Mouse (Mus musculus) lung, embryonic 14.5 days (tissue): ENCODE results near the gene Maml1. TPM values are rescaled to one million over a fixed set of nuclear protein-coding genes. Genes with fewer than 3 reads are reported as not detected.

Experiments
- ATAC-seq: fragments of 200-750 bp; cut with Nextera tagmentation; 2 replicates; pipeline ENCODE4 v1.8.0; 2017; ENCODE audit warnings: mild to moderate bottlenecking, moderate TSS enrichment, moderate library complexity; ENCODE audit not compliant: insufficient read depth
- DNase-seq: peaks from one replicate; pipeline ENCODE4 v3.0.0-alpha.2; 2015
- H3K27ac ChIP-seq: fragments of 300-500 bp; sonication (generic); 2 replicates; pipeline ENCODE4 v1.5.1; 2014; ENCODE audit warnings: low read depth, mild to moderate bottlenecking, moderate library complexity
- H3K27me3 ChIP-seq: fragments of 300-500 bp; sonication (generic); 2 replicates; pipeline ENCODE4 v1.6.1; 2014; ENCODE audit warnings: low read length, control low read depth; ENCODE audit not compliant: insufficient read depth
- H3K36me3 ChIP-seq: fragments of 300-500 bp; sonication (generic); 2 replicates; pipeline ENCODE4 v1.6.1; 2014; ENCODE audit warnings: control low read depth; ENCODE audit not compliant: insufficient read depth
- H3K4me1 ChIP-seq: fragments of 300-500 bp; sonication (generic); 2 replicates; pipeline ENCODE4 v1.6.1; 2014; ENCODE audit warnings: antibody characterized with exemption, control low read depth; ENCODE audit not compliant: insufficient read depth
- H3K4me2 ChIP-seq: fragments of 300-500 bp; sonication (generic); 2 replicates; pipeline ENCODE4 v1.6.1; 2014; ENCODE audit warnings: mild to moderate bottlenecking
- H3K4me3 ChIP-seq: fragments of 300-500 bp; sonication (generic); 2 replicates; pipeline ENCODE4 v1.5.1; 2014; ENCODE audit warnings: low read depth, low read length
- H3K9ac ChIP-seq: fragments of 300-500 bp; sonication (generic); 2 replicates; pipeline ENCODE4 v1.6.1; 2014
- H3K9me3 ChIP-seq: fragments of 300-500 bp; sonication (generic); 2 replicates; pipeline ENCODE4 v1.6.1; 2016; ENCODE audit warnings: low read depth, low read length, control low read depth
- CTCF ChIP-seq: IDR thresholded peaks from 2 replicates; pipeline ENCODE4 v1.5.1; 2016; ENCODE audit warnings: antibody characterized with exemption, low read depth
- WGBS: fragments of 180-500 bp; shearing (Covaris S2); extraction: QIAGEN DNeasy Blood & Tissue Kit; methylation state at CpG from one replicate; pipeline ENCODE4 v1.1.7; 2014; 5-methylcytosine and 5-hydroxymethylcytosine counted together
- microRNA-seq: library from miRNA; unstranded; fragments of <30 nt; microRNA quantifications from one replicate; pipeline ENCODE4, GENCODE M21; 2016; ENCODE audit warnings: borderline number of aligned reads
- polyA plus RNA-seq: library from polyadenylated mRNA; unstranded; fragments of >200 nt; fragmentation: Nextera tagmentation; extraction: Ambion mirVana; gene quantifications from 2 replicates; pipeline ENCODE4 v1.2.1, GENCODE M21; 2014

Maml1 gene
- polyA plus RNA-seq, 1 experiment from 2014 or later, result 11.1 TPM

- ATAC-seq (no peak), DNase-seq (no peak)
- WGBS, result 91% methylated on average over 3 of the region's 3 CpGs
- H3K4me2 ChIP-seq, result peak overlapping the region; percentile 79
- H3K27me3 ChIP-seq, result no peaks in the 10 kb centered on the region
- peak overlapping the region; percentile 94 for H3K9ac ChIP-seq
- no peak for TF ChIP-seq CTCF
- peak overlapping the region; percentile 96 for H3K4me3 ChIP-seq
- H3K36me3 ChIP-seq, result peaks cover 14% of the 10 kb centered on the region
- peaks cover 24% of the 10 kb centered on the region for H3K4me1 ChIP-seq
- H3K9me3 ChIP-seq, result no peaks in the 10 kb centered on the region
- no peak overlapping the region for H3K27ac ChIP-seq
These were observed 80.6 kb downstream of the Maml1 start for GRCm38 (mm10) chr11:50211322-50212059.

- peak; percentile 91 for DNase-seq
- H3K9ac ChIP-seq, result peak within 1 kb of the TSS; percentile 94
- no peaks in the 10 kb centered on the region for H3K9me3 ChIP-seq
- peaks cover 23% of the 10 kb centered on the region for H3K36me3 ChIP-seq
- no peak for TF ChIP-seq CTCF
- ATAC-seq, result peak; percentile 81
- H3K4me2 ChIP-seq, result peak within 1 kb of the TSS; percentile 79
- peaks cover 17% of the 10 kb centered on the region for H3K4me1 ChIP-seq
- H3K4me3 ChIP-seq, result peak within 1 kb of the TSS; percentile 96
- under 1% methylated on average over 48 of the region's 48 CpGs for WGBS
- H3K27ac ChIP-seq, result peak within 1 kb of the TSS; percentile 98
- H3K27me3 ChIP-seq, result no peaks in the 10 kb centered on the region
These were observed 81.5 kb downstream of the Maml1 start, which contains the start of the genes Sqstm1 and Mgat4b for GRCm38 (mm10) chr11:50210505-50211151. Gene Sqstm1 (minus strand): TSS chr11:50210827. Gene Mgat4b (plus strand): TSS chr11:50210890.

GRCm38 (mm10) chr11:50210101-50210504, 82.0 kb downstream of the Maml1 start:
- no peaks in the 10 kb centered on the region for H3K27me3 ChIP-seq
- ATAC-seq, result peak; percentile 95
- peak overlapping the region; percentile 94 for H3K9ac ChIP-seq
- peaks cover 28% of the 10 kb centered on the region for H3K36me3 ChIP-seq
- H3K4me3 ChIP-seq, result peak overlapping the region; percentile 96
- peak; percentile 91 for DNase-seq
- 2% methylated on average over 24 of the region's 24 CpGs for WGBS
- peak overlapping the region; percentile 79 for H3K4me2 ChIP-seq
- no peaks in the 10 kb centered on the region for H3K9me3 ChIP-seq
- TF ChIP-seq CTCF, result no peak
- peak overlapping the region; percentile 98 for H3K27ac ChIP-seq
- 0 out of 2 replicates have a peak, but pooled peaks cover 12% of the 10 kb centered on the region for H3K4me1 ChIP-seq

- Histone ChIP-seq H3K4me2 (no peak overlapping the region), H3K27me3 (no peaks in the 10 kb centered on the region), H3K9me3 (no peaks in the 10 kb centered on the region), H3K9ac (no peak overlapping the region), H3K36me3 (peaks cover 49% of the 10 kb centered on the region), H3K4me1 (0 out of 2 replicates have a peak, but pooled peaks cover 9% of the 10 kb centered on the region), H3K27ac (no peak overlapping the region), H3K4me3 (no peak overlapping the region)
- 95% methylated on average over 5 of the region's 5 CpGs for WGBS
- no peak for TF ChIP-seq CTCF
- ATAC-seq, result no peak
- DNase-seq, result no peak
These were observed 84.1 kb downstream of the Maml1 start for GRCm38 (mm10) chr11:50208039-50208438.

GRCm38 (mm10) chr11:50207344-50207743, 84.8 kb downstream of the Maml1 start:
- TF ChIP-seq CTCF, result no peak
- Histone ChIP-seq H3K4me1 (0 out of 2 replicates have a peak, but pooled peaks cover 7% of the 10 kb centered on the region), H3K9ac (no peak overlapping the region), H3K4me2 (no peak overlapping the region), H3K27ac (no peak overlapping the region), H3K27me3 (no peaks in the 10 kb centered on the region), H3K4me3 (no peak overlapping the region), H3K9me3 (no peaks in the 10 kb centered on the region), H3K36me3 (peaks cover 56% of the 10 kb centered on the region)
- DNase-seq (no peak), ATAC-seq (no peak)
- 92% methylated on average over 14 of the region's 14 CpGs for WGBS

GRCm38 (mm10) chr11:50206037-50206436, 86.1 kb downstream of the Maml1 start:
- TF ChIP-seq CTCF, result no peak
- Histone ChIP-seq H3K27ac (no peak overlapping the region), H3K4me1 (0 out of 2 replicates have a peak, but pooled peaks cover 7% of the 10 kb centered on the region), H3K4me3 (no peak overlapping the region), H3K9ac (no peak overlapping the region), H3K4me2 (no peak overlapping the region), H3K36me3 (peaks cover 69% of the 10 kb centered on the region), H3K27me3 (no peaks in the 10 kb centered on the region), H3K9me3 (no peaks in the 10 kb centered on the region)
- no peak for ATAC-seq
- WGBS, result 77% methylated on average over 2 of the region's 2 CpGs
- DNase-seq, result no peak

Small RNAs within 50 kb of the gene (microRNA-seq; reads per million reads assigned to microRNA genes)
- gene Mir6919, result 0.71 reads per million

Other genes starting within 250 kb of the Maml1 start
- 45.3 and 46.2 TPM in 2 replicates for gene Tbc1d9b, start 160.9 kb downstream of the Maml1 start, polyA plus RNA-seq
- gene Mrnip, start 117.9 kb downstream of the Maml1 start, polyA plus RNA-seq, result 18.4 and 20.3 TPM in 2 replicates
- gene Sqstm1, start 81.5 kb downstream of the Maml1 start, polyA plus RNA-seq, result 205 and 209 TPM in 2 replicates
- 32.8 and 44.2 TPM in 2 replicates for gene Mgat4b, start 81.4 kb downstream of the Maml1 start, polyA plus RNA-seq
- gene Ltc4s, start 53.7 kb downstream of the Maml1 start, polyA plus RNA-seq, result 2.1 and 3.2 TPM in 2 replicates
- 269 and 282 TPM in 2 replicates for gene Canx, start 33.4 kb upstream of the Maml1 start, polyA plus RNA-seq
- gene Cby3, start 62.2 kb upstream of the Maml1 start, polyA plus RNA-seq, result 0.37 and 0.66 TPM in 2 replicates
- gene Hnrnph1, start 84.7 kb upstream of the Maml1 start, polyA plus RNA-seq, result 573 and 582 TPM in 2 replicates
- gene Rufy1, start 138.8 kb upstream of the Maml1 start, polyA plus RNA-seq, result 24.4 and 25.9 TPM in 2 replicates